Mouse (Mus musculus) spleen, adult 12 weeks (tissue): ENCODE results near the gene Trappc13.

ENCODE experiments used
- DNase-seq: peaks from one replicate; pipeline ENCODE4 v3.0.0; 2022; ENCODE audit warnings: low spot score

The Trappc13 gene

GRCm38 (mm10) chr13:104114827-104115226, 63.4 kb downstream of the Trappc13 start:
- DNase-seq: no peak

GRCm38 (mm10) chr13:104113782-104114181, 64.5 kb downstream of the Trappc13 start:
- DNase-seq: no peak

GRCm38 (mm10) chr13:104112266-104112900, 65.9 kb downstream of the Trappc13 start:
- no peak for DNase-seq

- no peak for DNase-seq
These were observed 67.7 kb downstream of the Trappc13 start for GRCm38 (mm10) chr13:104110526-104110925.

GRCm38 (mm10) chr13:104109816-104110521, 68.3 kb downstream of the Trappc13 start:
- no peak for DNase-seq

- peak; percentile 68 for DNase-seq
These were observed 68.9 kb downstream of the Trappc13 start, which contains the start of the genes Nln and Sgtb for GRCm38 (mm10) chr13:104109288-104109815. Gene Nln (minus strand): TSS chr13:104109614. Gene Sgtb (plus strand): TSS chr13:104109741.

- DNase-seq: no peak
These were observed 69.5 kb downstream of the Trappc13 start for GRCm38 (mm10) chr13:104108651-104109287.

GRCm38 (mm10) chr13:104101606-104102235, 76.5 kb downstream of the Trappc13 start:
- DNase-seq: no peak

GRCm38 (mm10) chr13:104100416-104100815, 77.9 kb downstream of the Trappc13 start:
- DNase-seq: no peak

GRCm38 (mm10) chr13:104097190-104097589, 81.1 kb downstream of the Trappc13 start:
- no peak for DNase-seq

GRCm38 (mm10) chr13:104095955-104096354, 82.3 kb downstream of the Trappc13 start:
- no peak for DNase-seq

- DNase-seq: no peak
These were observed 83.5 kb downstream of the Trappc13 start for GRCm38 (mm10) chr13:104094531-104095385.
